Mouse (Mus musculus): ENCODE results near the gene Bcl7a. TPM values are rescaled to one million over a fixed set of nuclear protein-coding genes. Genes with fewer than 3 reads are reported as not detected.

The Bcl7a gene
- polyA plus RNA-seq, 2 experiments from 2014 or later, result 7.2 to 9.8 TPM

Other genes starting within 250 kb of the Bcl7a start
- gene Rhof, start 211.1 kb upstream of the Bcl7a start, polyA plus RNA-seq (2017; shearing (Covaris generic)), result 100 to 1,000 TPM in 1 of 2 experiments, 10 to 100 TPM in 1; 80.6 to 101 TPM
- gene Setd1b, start 201.6 kb upstream of the Bcl7a start, polyA plus RNA-seq (2017; shearing (Covaris generic)), result 10 to 100 TPM; 17.1 to 20.8 TPM
- gene Psmd9, start 174.4 kb upstream of the Bcl7a start, polyA plus RNA-seq (2017; shearing (Covaris generic)), result 10 to 100 TPM; 36.5 to 41.5 TPM
- gene Hpd, start 161.1 kb upstream of the Bcl7a start, polyA plus RNA-seq (2017; shearing (Covaris generic)), result not detected
- 1 to 10 TPM; 4.7 to 6.1 TPM for gene Wdr66, start 91.7 kb upstream of the Bcl7a start, polyA plus RNA-seq (2017; shearing (Covaris generic))
- gene Mlxip, start 51.0 kb downstream of the Bcl7a start, polyA plus RNA-seq (2017; shearing (Covaris generic)), result 10 to 100 TPM; 18.9 to 19.9 TPM
- gene Lrrc43, start 145.5 kb downstream of the Bcl7a start, polyA plus RNA-seq (2017; shearing (Covaris generic)), result not detected
- not detected for gene Il31, start 145.7 kb downstream of the Bcl7a start, polyA plus RNA-seq (2017; shearing (Covaris generic))
- gene B3gnt4, start 166.6 kb downstream of the Bcl7a start, polyA plus RNA-seq (2017; shearing (Covaris generic)), result 1 to 10 TPM in 1 of 2 experiments, not detected in 1; 1.4 TPM
- gene Diablo, start 180.3 kb downstream of the Bcl7a start, polyA plus RNA-seq (2017; shearing (Covaris generic)), result 10 to 100 TPM; 85.0 to 99.0 TPM
- not detected for gene Gm49027, start 181.7 kb downstream of the Bcl7a start, polyA plus RNA-seq (2017; shearing (Covaris generic))
- gene Vps33a, start 229.2 kb downstream of the Bcl7a start, polyA plus RNA-seq (2017; shearing (Covaris generic)), result 10 to 100 TPM; 38.3 to 53.6 TPM

All from CD4-positive, CD25-positive, alpha-beta regulatory T cell, adult 4 months (primary cell).